Mouse (Mus musculus): Measurements from ENCODE around the gene Bahcc1.

DNA sequence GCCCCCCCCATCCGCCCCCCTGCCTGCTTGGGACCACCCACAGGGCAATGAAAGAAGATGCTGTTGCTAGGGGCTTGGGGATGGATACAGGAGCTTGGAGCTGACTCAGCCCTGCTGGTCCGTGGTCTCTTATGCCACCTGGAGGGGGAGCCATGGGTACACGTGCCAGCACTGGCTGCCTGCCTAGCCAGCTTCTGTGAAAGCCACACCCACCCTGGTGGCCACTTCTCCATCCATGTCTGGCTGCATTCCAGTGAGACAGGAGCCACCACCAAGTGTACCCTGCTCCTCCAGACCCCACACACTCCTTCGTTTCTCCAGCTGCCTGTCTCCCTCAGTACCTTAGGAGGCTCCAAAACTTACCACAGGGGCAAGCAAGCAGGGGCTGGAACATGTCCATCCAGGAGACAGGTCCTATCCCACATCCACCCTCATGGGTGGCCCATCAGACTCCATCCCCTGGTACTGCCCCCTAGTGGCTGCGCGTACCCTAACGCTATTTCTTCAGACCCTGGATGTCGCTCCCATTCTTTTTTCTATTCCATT is 29.7 kb downstream of the Bahcc1 start:
- peak; percentile 87 for TF ChIP-seq CTCF (conservative IDR thresholded peaks at IDR 0.05; ENCODE audit: low read length)
- no peak for TF ChIP-seq POU5F1 (IDR thresholded peaks at IDR 0.05; ENCODE audit: borderline replicate concordance, low read length)
- no peak for TF ChIP-seq NANOG (IDR thresholded peaks at IDR 0.05; ENCODE audit: borderline replicate concordance, low read length)

Data from E14TG2a.4 (cell line).